In the genomic region with DNA sequence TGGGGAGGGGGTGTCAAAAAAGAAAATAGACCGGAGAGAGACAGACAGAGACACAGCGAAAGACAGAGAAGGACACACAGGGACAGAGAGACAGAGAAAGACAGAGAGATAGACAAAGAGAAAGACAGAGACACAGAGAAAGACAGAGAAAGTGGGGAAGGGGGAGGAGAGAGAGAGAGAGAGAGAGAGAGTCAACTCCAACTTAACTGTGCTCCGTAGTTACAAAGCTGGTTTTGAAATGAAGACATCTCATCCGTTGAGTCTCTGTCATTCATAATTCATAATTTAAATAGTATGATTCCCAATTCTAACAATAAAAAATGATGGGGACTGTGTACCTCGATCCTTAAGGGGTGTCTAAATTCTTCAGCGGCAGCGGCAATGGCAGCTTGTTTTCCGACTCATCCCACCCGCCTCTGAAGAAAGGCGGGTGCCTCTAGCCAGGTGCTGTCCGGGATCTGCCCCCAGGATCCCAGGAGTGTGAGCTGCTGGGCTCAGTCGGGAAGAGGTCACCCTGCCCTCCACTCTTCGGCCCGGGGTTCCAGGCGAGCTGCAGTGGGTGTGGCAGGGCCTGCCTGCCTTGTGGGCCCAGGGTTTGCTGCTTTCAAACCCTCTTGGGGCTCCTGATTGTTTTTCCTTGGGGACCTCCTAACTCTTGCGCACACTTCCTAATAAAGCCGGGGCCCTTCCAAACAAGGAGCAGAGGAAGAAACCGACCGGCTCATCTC, we compare ENCODE assay signal across 18 mouse cellular contexts. TPM values are rescaled to one million over a fixed set of nuclear protein-coding genes. Genes with fewer than 3 reads are reported as not detected.
DNase-seq lines count a peak whose midpoint lies in the region; ATAC-seq lines count a peak whose summit lies in the region.
"Had no signal": no experiment of that assay in that cellular context is flagged by ENCODE, and none has a peak within 500 bp of the region (broad histone marks: within the 10 kb centered on the region; RNA-seq: fewer than 3 reads in every experiment).

No protein-coding gene starts in this region.

- H3K36me3 ChIP-seq in midbrain, embryonic 10.5 days = no peaks in the 10 kb centered on the region
- H3K36me3 ChIP-seq in midbrain, embryonic 16.5 days (ENCODE audit: control insufficient read depth, insufficient read depth, low read length) = no peaks in the 10 kb centered on the region
- H3K36me3 ChIP-seq in hindbrain, embryonic 10.5 days = 0 out of 2 replicates have a peak, but pooled peaks cover 9% of the 10 kb centered on the region
- H3K36me3 ChIP-seq in hindbrain, embryonic 16.5 days (ENCODE audit: control insufficient read depth, insufficient read depth, low read length) = no peaks in the 10 kb centered on the region
- no peaks in the 10 kb centered on the region for H3K36me3 ChIP-seq in neural tube, embryonic 14.5 days (ENCODE audit: control insufficient read depth, insufficient read depth, low read length)
- H3K36me3 ChIP-seq: heart, embryonic 10.5 days; limb, embryonic 13.5 days had no signal

- peaks cover 58% of the 10 kb centered on the region for H3K4me1 ChIP-seq in midbrain, embryonic 10.5 days
- peaks cover 15% of the 10 kb centered on the region for H3K4me1 ChIP-seq in midbrain, embryonic 16.5 days (ENCODE audit: control insufficient read depth, insufficient read depth, low read length)
- peaks cover 39% of the 10 kb centered on the region for H3K4me1 ChIP-seq in hindbrain, embryonic 10.5 days (replicated peaks)
- H3K4me1 ChIP-seq in hindbrain, embryonic 16.5 days (ENCODE audit: control insufficient read depth, insufficient read depth, low read depth, low read length) = peaks cover 9% of the 10 kb centered on the region
- H3K4me1 ChIP-seq in neural tube, embryonic 14.5 days (ENCODE audit: control insufficient read depth, insufficient read depth, low read length) = peaks cover 4% of the 10 kb centered on the region; the same call in 1 of the 2 replicates

- WGBS in midbrain, embryonic 10.5 days = under 1% methylated on average over 19 of the region's 19 CpGs
- under 1% methylated on average over 19 of the region's 19 CpGs for WGBS in midbrain, embryonic 16.5 days
- WGBS in hindbrain, embryonic 10.5 days = 1% methylated on average over 19 of the region's 19 CpGs
- 1% methylated on average over 19 of the region's 19 CpGs for WGBS in hindbrain, embryonic 16.5 days
- 2% methylated on average over 19 of the region's 19 CpGs for WGBS in neural tube, embryonic 14.5 days

- DNase-seq in midbrain, embryonic 10.5 days (ENCODE audit: low spot score) = peak; percentile 56
- DNase-seq in hindbrain, embryonic 10.5 days (ENCODE audit: low spot score) = peak; percentile 38
- no peak for DNase-seq in c-Kit-positive CD71-positive TER-119-positive erythroid progenitor cells, embryonic 14.5 days (ENCODE audit: low spot score)
- no peak for DNase-seq in thymus, postnatal 0 days (ENCODE audit: low spot score)
- DNase-seq: adrenal gland, postnatal 10 days; cerebellum, adult 2 months; gastrocnemius, postnatal 25 days; heart, postnatal 36 days; kidney, adult 18-20 months; lung, postnatal 14 days had no signal

- H3K9ac ChIP-seq in midbrain, embryonic 16.5 days (ENCODE audit: low read depth, low read length) = no peak overlapping the region
- no peak overlapping the region for H3K9ac ChIP-seq in hindbrain, embryonic 16.5 days (ENCODE audit: low read depth, low read length)
- H3K9ac ChIP-seq in neural tube, embryonic 14.5 days (replicated peaks; ENCODE audit: low read depth, low read length) = no peak overlapping the region
- H3K9ac ChIP-seq: limb, embryonic 13.5 days had no signal

- no peak for ATAC-seq in midbrain, embryonic 16.5 days
- no peak for ATAC-seq in hindbrain, embryonic 16.5 days
- ATAC-seq in neural tube, embryonic 14.5 days (ENCODE audit: low read depth) = no peak

- peaks cover 85% of the 10 kb centered on the region for H3K27me3 ChIP-seq in midbrain, embryonic 10.5 days (ENCODE audit: low read depth, poor library complexity, severe bottlenecking)
- H3K27me3 ChIP-seq in midbrain, embryonic 16.5 days (ENCODE audit: control insufficient read depth, insufficient read depth, low read depth, low read length) = peaks cover 43% of the 10 kb centered on the region
- peaks cover 93% of the 10 kb centered on the region for H3K27me3 ChIP-seq in hindbrain, embryonic 10.5 days (ENCODE audit: insufficient read depth, poor library complexity, severe bottlenecking)
- H3K27me3 ChIP-seq in hindbrain, embryonic 16.5 days (replicated peaks; ENCODE audit: control insufficient read depth, insufficient read depth, low read length) = peaks cover 44% of the 10 kb centered on the region
- peaks cover 40% of the 10 kb centered on the region for H3K27me3 ChIP-seq in neural tube, embryonic 14.5 days (ENCODE audit: control insufficient read depth, insufficient read depth, low read length)

- no peak overlapping the region for H3K4me2 ChIP-seq in midbrain, embryonic 16.5 days (ENCODE audit: low read length)
- H3K4me2 ChIP-seq in hindbrain, embryonic 16.5 days (ENCODE audit: low read length) = peak overlapping the region; percentile 1; the same call in 1 of the 2 replicates
- peak overlapping the region; percentile 1; the same call in 1 of the 2 replicates for H3K4me2 ChIP-seq in neural tube, embryonic 14.5 days (ENCODE audit: low read depth, low read length)
- H3K4me2 ChIP-seq: limb, embryonic 13.5 days had no signal

- H3K4me3 ChIP-seq in midbrain, embryonic 10.5 days = peak overlapping the region; percentile 76
- H3K4me3 ChIP-seq in midbrain, embryonic 16.5 days (ENCODE audit: low read depth, low read length) = no peak overlapping the region
- H3K4me3 ChIP-seq in hindbrain, embryonic 10.5 days = peak overlapping the region; percentile 66
- no peak overlapping the region for H3K4me3 ChIP-seq in hindbrain, embryonic 16.5 days (ENCODE audit: low read length)
- H3K4me3 ChIP-seq in neural tube, embryonic 14.5 days (ENCODE audit: low read depth, low read length) = no peak overlapping the region
- H3K4me3 ChIP-seq: heart, embryonic 10.5 days; left cerebral cortex, adult 2 months; limb, embryonic 13.5 days had no signal

- no peak overlapping the region for H3K27ac ChIP-seq in midbrain, embryonic 10.5 days (replicated peaks)
- H3K27ac ChIP-seq in midbrain, embryonic 16.5 days (ENCODE audit: low read length) = no peak overlapping the region
- peak overlapping the region; percentile 36; the same call in 1 of the 2 replicates for H3K27ac ChIP-seq in hindbrain, embryonic 10.5 days
- no peak overlapping the region for H3K27ac ChIP-seq in hindbrain, embryonic 16.5 days (ENCODE audit: low read depth, low read length)
- H3K27ac ChIP-seq in neural tube, embryonic 14.5 days (ENCODE audit: low read depth, low read length) = no peak overlapping the region
- H3K27ac ChIP-seq: heart, embryonic 10.5 days; left cerebral cortex, adult 2 months; limb, embryonic 13.5 days had no signal

- no peaks in the 10 kb centered on the region for H3K9me3 ChIP-seq in midbrain, embryonic 10.5 days (replicated peaks)
- H3K9me3 ChIP-seq in midbrain, embryonic 16.5 days (replicated peaks; ENCODE audit: control insufficient read depth, low read length, poor library complexity, severe bottlenecking) = no peaks in the 10 kb centered on the region
- H3K9me3 ChIP-seq in hindbrain, embryonic 10.5 days = 0 out of 2 replicates have a peak, but pooled peaks cover 3% of the 10 kb centered on the region
- no peaks in the 10 kb centered on the region; the same call in 1 of the 2 replicates for H3K9me3 ChIP-seq in hindbrain, embryonic 16.5 days (ENCODE audit: control insufficient read depth, low read length)
- H3K9me3 ChIP-seq in neural tube, embryonic 14.5 days (ENCODE audit: control insufficient read depth, low read length) = no peaks in the 10 kb centered on the region
- H3K9me3 ChIP-seq: heart, embryonic 10.5 days; limb, embryonic 13.5 days had no signal

RNA-seq across cellular contexts. Expression of a gene that starts 2.6 kb away (rescaled TPM):
- polyA plus RNA-seq in midbrain, embryonic 10.5 days (2016; fragmentation: Nextera tagmentation; extraction: Ambion mirVana) = 9.0 and 11.0 TPM in 2 replicates
- polyA plus RNA-seq in midbrain, embryonic 16.5 days (2015; fragmentation: Nextera tagmentation; extraction: Ambion mirVana) = 0.94 and 1.6 TPM in 2 replicates
- polyA plus RNA-seq in hindbrain, embryonic 10.5 days (2016; fragmentation: Nextera tagmentation; extraction: Ambion mirVana) = 8.1 and 9.8 TPM in 2 replicates
- 3.8 and 5.1 TPM in 2 replicates for polyA plus RNA-seq in hindbrain, embryonic 16.5 days (2015; fragmentation: Nextera tagmentation; extraction: Ambion mirVana)
- 4.7 and 5.4 TPM in 2 replicates for polyA plus RNA-seq in neural tube, embryonic 14.5 days (2014; fragmentation: Nextera tagmentation; extraction: Ambion mirVana)
- not detected in 2 replicates for polyA plus RNA-seq in thymus, postnatal 0 days (2015; fragmentation: Nextera tagmentation; extraction: Ambion mirVana)
- polyA plus RNA-seq: liver, embryonic 16.5 days; spleen, adult 2 months had no signal

Comparison
In these comparisons a context has a peak if more than half of its experiments do, and no peak if none do; other contexts are left out.
1. H3K4me3 ChIP-seq: peak in midbrain, embryonic 10.5 days (single experiment) and hindbrain, embryonic 10.5 days (single experiment); none in midbrain, embryonic 16.5 days (single experiment), hindbrain, embryonic 16.5 days (single experiment) and neural tube, embryonic 14.5 days (single experiment).
2. DNase-seq: peak in midbrain, embryonic 10.5 days (single experiment) and hindbrain, embryonic 10.5 days (single experiment); none in c-Kit-positive CD71-positive TER-119-positive erythroid progenitor cells, embryonic 14.5 days (single experiment) and thymus, postnatal 0 days (single experiment).